Mouse (Mus musculus): ENCODE results near the gene Smtn.

Smtn gene

GRCm38 (mm10) chr11:3540451-3541085 lies at the start of gene Smtn:
Gene Smtn, minus strand, starts transcription at chr11:3540612.
- DNase-seq (ENCODE audit: low read depth, low spot score): no peak

GRCm38 (mm10) chr11:3588036-3588672 lies 47.7 kb upstream of the Smtn start:
- DNase-seq (ENCODE audit: low read depth, low spot score): no peak

- DNase-seq (ENCODE audit: low read depth, low spot score): no peak
Measured at GRCm38 (mm10) chr11:3587350-3587749, 46.9 kb upstream of the Smtn start.

GRCm38 (mm10) chr11:3585983-3586618 lies 45.7 kb upstream of the Smtn start:
- no peak for DNase-seq (ENCODE audit: low read depth, low spot score)

GRCm38 (mm10) chr11:3583127-3583526 lies 42.7 kb upstream of the Smtn start:
- no peak for DNase-seq (ENCODE audit: low read depth, low spot score)

- no peak for DNase-seq (ENCODE audit: low read depth, low spot score)
Measured at GRCm38 (mm10) chr11:3581908-3582307, 41.5 kb upstream of the Smtn start.

GRCm38 (mm10) chr11:3580306-3581084 lies 40.1 kb upstream of the Smtn start:
- DNase-seq (ENCODE audit: low read depth, low spot score): no peak

GRCm38 (mm10) chr11:3578050-3578725 lies 37.8 kb upstream of the Smtn start:
- DNase-seq (ENCODE audit: low read depth, low spot score): no peak

GRCm38 (mm10) chr11:3575238-3575637 lies 34.8 kb upstream of the Smtn start:
- DNase-seq (ENCODE audit: low read depth, low spot score): no peak

GRCm38 (mm10) chr11:3573092-3573491 lies 32.7 kb upstream of the Smtn start:
- DNase-seq (ENCODE audit: low read depth, low spot score): no peak

GRCm38 (mm10) chr11:3572181-3572580 lies 31.8 kb upstream of the Smtn start:
- DNase-seq (ENCODE audit: low read depth, low spot score): no peak

- no peak for DNase-seq (ENCODE audit: low read depth, low spot score)
Measured at GRCm38 (mm10) chr11:3570321-3570720, 29.9 kb upstream of the Smtn start.

- DNase-seq (ENCODE audit: low read depth, low spot score): no peak
Measured at GRCm38 (mm10) chr11:3567896-3568295, 27.5 kb upstream of the Smtn start.

- DNase-seq (ENCODE audit: low read depth, low spot score): no peak
Measured at GRCm38 (mm10) chr11:3566018-3566417, 25.6 kb upstream of the Smtn start.

- DNase-seq (ENCODE audit: low read depth, low spot score): no peak
Measured at GRCm38 (mm10) chr11:3564451-3564850, 24.0 kb upstream of the Smtn start.

- no peak for DNase-seq (ENCODE audit: low read depth, low spot score)
Measured at GRCm38 (mm10) chr11:3563853-3564252, 23.4 kb upstream of the Smtn start.

- no peak for DNase-seq (ENCODE audit: low read depth, low spot score)
Measured at GRCm38 (mm10) chr11:3560202-3560601, 19.8 kb upstream of the Smtn start.

- DNase-seq (ENCODE audit: low read depth, low spot score): no peak
Measured at GRCm38 (mm10) chr11:3557852-3558251, 17.4 kb upstream of the Smtn start.

- no peak for DNase-seq (ENCODE audit: low read depth, low spot score)
Measured at GRCm38 (mm10) chr11:3554976-3555375, 14.6 kb upstream of the Smtn start.

- no peak for DNase-seq (ENCODE audit: low read depth, low spot score)
Measured at GRCm38 (mm10) chr11:3549791-3550190, 9.4 kb upstream of the Smtn start.

- DNase-seq (ENCODE audit: low read depth, low spot score): no peak
Measured at GRCm38 (mm10) chr11:3548564-3549295, 8.3 kb upstream of the Smtn start.
